Comparison of ENCODE assay signal across 8 mouse cellular contexts in genomic region chr2:125672957-125673631, GRCm38 (mm10). TPM values are rescaled to one million over a fixed set of nuclear protein-coding genes. Genes with fewer than 3 reads are reported as not detected.
DNase-seq lines count a peak whose midpoint lies in the region; ATAC-seq and TF ChIP-seq lines count a peak whose summit lies in the region.

Gene Eid1 (plus strand): TSS chr2:125673095.

- no peaks in the 10 kb centered on the region for H3K4me1 ChIP-seq in brown adipose tissue, adult 24 weeks (ENCODE audit: control insufficient read depth, insufficient read depth, insufficient read length, low read length)
- H3K4me1 ChIP-seq in forebrain, embryonic 10.5 days = peaks cover 20% of the 10 kb centered on the region
- peaks cover 5% of the 10 kb centered on the region in 2 experiments for H3K4me1 ChIP-seq in heart, embryonic 14.5 days (ENCODE audit: control insufficient read depth in 2 of 2, insufficient read depth in 2 of 2, low read length in 2 of 2)
- H3K4me1 ChIP-seq in liver, embryonic 14.5 days (replicated peaks; ENCODE audit: control insufficient read depth in 2 of 2, insufficient read depth in 2 of 2, low read length in 1 of 2) = peaks cover 2 to 8% of the 10 kb centered on the region in 2 experiments; a peak in 2 of 4 replicates
- peaks cover 5% of the 10 kb centered on the region; the same call in 1 of the 2 replicates for H3K4me1 ChIP-seq in neural tube, embryonic 11.5 days (ENCODE audit: control insufficient read depth, insufficient read depth, low read length)
- peaks cover 7% of the 10 kb centered on the region; the same call in 1 of the 2 replicates for H3K4me1 ChIP-seq in stomach, embryonic 16.5 days (ENCODE audit: control insufficient read depth, insufficient read depth, low read length)

- no peaks in the 10 kb centered on the region; the same call in 1 of the 2 replicates for H3K36me3 ChIP-seq in forebrain, embryonic 10.5 days (replicated peaks)
- H3K36me3 ChIP-seq in heart, embryonic 14.5 days (ENCODE audit: control insufficient read depth, insufficient read depth, low read length) = no peaks in the 10 kb centered on the region
- no peaks in the 10 kb centered on the region for H3K36me3 ChIP-seq in liver, embryonic 14.5 days (replicated peaks; ENCODE audit: control insufficient read depth, insufficient read depth, low read depth)
- no peaks in the 10 kb centered on the region for H3K36me3 ChIP-seq in neural tube, embryonic 11.5 days (ENCODE audit: control insufficient read depth, insufficient read depth, low read length)
- no peaks in the 10 kb centered on the region for H3K36me3 ChIP-seq in stomach, embryonic 16.5 days (ENCODE audit: control insufficient read depth, insufficient read depth, low read length)

- 0 out of 2 replicates have a peak within 1 kb of the TSS, but pooled peaks have one; percentile 25 for H3K27ac ChIP-seq in brown adipose tissue, adult 24 weeks (replicated peaks; ENCODE audit: low read depth, low read length)
- H3K27ac ChIP-seq in forebrain, embryonic 10.5 days = peak within 1 kb of the TSS; percentile 96
- peak within 1 kb of the TSS; percentile 83 to 88 for H3K27ac ChIP-seq in heart, embryonic 14.5 days (replicated peaks in 1 of 2; ENCODE audit: control insufficient read depth in 1 of 2, insufficient read depth in 1 of 2, low read depth in 2 of 2, low read length in 2 of 2)
- H3K27ac ChIP-seq in liver, embryonic 14.5 days = peak within 1 kb of the TSS; percentile 85
- peak within 1 kb of the TSS; percentile 88 for H3K27ac ChIP-seq in neural tube, embryonic 11.5 days (ENCODE audit: low read depth, low read length)
- H3K27ac ChIP-seq in stomach, embryonic 16.5 days (ENCODE audit: low read length) = peak within 1 kb of the TSS; percentile 80

- peak; percentile 91 for ATAC-seq in heart, embryonic 14.5 days (ENCODE audit: insufficient number of reproducible peaks, insufficient read depth, low FRiP score, low read depth)
- peak; percentile 90 for ATAC-seq in liver, embryonic 14.5 days (ENCODE audit: insufficient read depth)
- peak; percentile 86 for ATAC-seq in neural tube, embryonic 11.5 days (ENCODE audit: insufficient read depth, low FRiP score, low TSS enrichment)
- ATAC-seq in stomach, embryonic 16.5 days (ENCODE audit: insufficient read depth, low FRiP score) = peak; percentile 92

- no peaks in the 10 kb centered on the region for H3K27me3 ChIP-seq in forebrain, embryonic 10.5 days (ENCODE audit: poor library complexity, severe bottlenecking)
- H3K27me3 ChIP-seq in heart, embryonic 14.5 days (ENCODE audit: control insufficient read depth, insufficient read depth, low read length) = no peaks in the 10 kb centered on the region
- H3K27me3 ChIP-seq in liver, embryonic 14.5 days (ENCODE audit: control insufficient read depth, insufficient read depth, low read length) = no peaks in the 10 kb centered on the region
- no peaks in the 10 kb centered on the region for H3K27me3 ChIP-seq in neural tube, embryonic 11.5 days (ENCODE audit: control insufficient read depth, insufficient read depth, low read length)
- H3K27me3 ChIP-seq in stomach, embryonic 16.5 days (ENCODE audit: control insufficient read depth, insufficient read depth, low read length) = no peaks in the 10 kb centered on the region

- H3K9me3 ChIP-seq in forebrain, embryonic 10.5 days = no peaks in the 10 kb centered on the region
- H3K9me3 ChIP-seq in heart, embryonic 14.5 days (ENCODE audit: control insufficient read depth, low read length) = no peaks in the 10 kb centered on the region
- no peaks in the 10 kb centered on the region for H3K9me3 ChIP-seq in liver, embryonic 14.5 days (ENCODE audit: control insufficient read depth, low read length)
- H3K9me3 ChIP-seq in neural tube, embryonic 11.5 days (ENCODE audit: control insufficient read depth, low read length) = no peaks in the 10 kb centered on the region
- H3K9me3 ChIP-seq in stomach, embryonic 16.5 days (replicated peaks; ENCODE audit: control insufficient read depth, low read length) = no peaks in the 10 kb centered on the region

- WGBS in forebrain, embryonic 10.5 days = under 1% methylated on average over 79 of the region's 79 CpGs
- WGBS in heart, embryonic 14.5 days = under 1% methylated on average over 68 of the region's 79 CpGs
- under 1% methylated on average over 79 of the region's 79 CpGs for WGBS in liver, embryonic 14.5 days (ENCODE audit: insufficient replicate concordance)
- under 1% methylated on average over 54 of the region's 79 CpGs for WGBS in neural tube, embryonic 11.5 days
- WGBS in stomach, embryonic 16.5 days = under 1% methylated on average over 75 of the region's 79 CpGs

- peak within 1 kb of the TSS; percentile 99 for H3K4me3 ChIP-seq in brown adipose tissue, adult 24 weeks (ENCODE audit: insufficient read depth, low read depth, low read length)
- peak within 1 kb of the TSS; percentile 83 for H3K4me3 ChIP-seq in forebrain, embryonic 10.5 days
- H3K4me3 ChIP-seq in heart, embryonic 14.5 days (ENCODE audit: control insufficient read depth in 1 of 2, insufficient read depth in 1 of 2, low read depth in 1 of 2, low read length in 2 of 2) = peak within 1 kb of the TSS; percentile 57 to 71
- H3K4me3 ChIP-seq in liver, embryonic 14.5 days (ENCODE audit: insufficient read depth in 1 of 2, low read depth in 2 of 2, low read length in 2 of 2) = peak within 1 kb of the TSS; percentile 74 to 94
- peak within 1 kb of the TSS; percentile 82 for H3K4me3 ChIP-seq in neural tube, embryonic 11.5 days (ENCODE audit: low read depth, low read length)
- peak within 1 kb of the TSS; percentile 67 for H3K4me3 ChIP-seq in stomach, embryonic 16.5 days (replicated peaks; ENCODE audit: low read length)

- no peak; the same call in 1 of the 2 replicates for TF ChIP-seq EP300 in liver, embryonic 14.5 days (IDR thresholded peaks at IDR 0.05; ENCODE audit: low read depth)

- H3K4me2 ChIP-seq in heart, embryonic 14.5 days (ENCODE audit: low read length) = peak within 1 kb of the TSS; percentile 85
- H3K4me2 ChIP-seq in liver, embryonic 14.5 days (ENCODE audit: low read depth) = peak within 1 kb of the TSS; percentile 92
- H3K4me2 ChIP-seq in neural tube, embryonic 11.5 days (ENCODE audit: low read depth) = peak within 1 kb of the TSS; percentile 74
- peak within 1 kb of the TSS; percentile 79 for H3K4me2 ChIP-seq in stomach, embryonic 16.5 days (ENCODE audit: low read depth, low read length)

- peak; percentile 94 for DNase-seq in CD4-positive, CD25-positive, alpha-beta regulatory T cell, adult 2 months (ENCODE audit: low read depth, low spot score)
- DNase-seq in forebrain, embryonic 10.5 days (ENCODE audit: extremely low spot score, low spot score) = peak; percentile 80
- DNase-seq in kidney, postnatal 14 days = peak; percentile 90
- DNase-seq in liver, embryonic 14.5 days (ENCODE audit: low read depth in 3 of 3, low spot score in 3 of 3) = peak; percentile 51 to 61 (median 57)
- peak; percentile 89 for DNase-seq in neural tube, embryonic 11.5 days (ENCODE audit: low spot score)

- no peak for TF ChIP-seq CTCF in liver, embryonic 14.5 days (IDR thresholded peaks at IDR 0.05; ENCODE audit: low read depth)

- peak within 1 kb of the TSS; percentile 83 for H3K9ac ChIP-seq in heart, embryonic 14.5 days (ENCODE audit: low read length)
- H3K9ac ChIP-seq in liver, embryonic 14.5 days (replicated peaks) = peak within 1 kb of the TSS; percentile 89
- H3K9ac ChIP-seq in neural tube, embryonic 11.5 days (ENCODE audit: low read length) = peak within 1 kb of the TSS; percentile 94
- peak within 1 kb of the TSS; percentile 90 for H3K9ac ChIP-seq in stomach, embryonic 16.5 days (ENCODE audit: low read length)

RNA-seq across cellular contexts. Expression of gene Eid1, which starts in this region (rescaled TPM):
- 28.4 and 30.5 TPM in 2 replicates for polyA plus RNA-seq in brown adipose tissue, adult 24 weeks (2012; ENCODE audit: insufficient read depth, insufficient read length, missing spikeins)
- 123 and 126 TPM in 2 replicates for polyA plus RNA-seq in forebrain, embryonic 10.5 days (2016; fragmentation: Nextera tagmentation; extraction: Ambion mirVana)
- 192 and 208 TPM in 2 replicates for polyA plus RNA-seq in heart, embryonic 14.5 days (2014; fragmentation: Nextera tagmentation; extraction: Ambion mirVana)
- 14.4 and 25.9 TPM in 2 replicates for polyA plus RNA-seq in liver, embryonic 14.5 days (2012; rRNA removed)
- 45.7 and 48.1 TPM in 2 replicates for polyA plus RNA-seq in liver, embryonic 14.5 days (2014; fragmentation: Nextera tagmentation; extraction: Ambion mirVana)
- 271 and 289 TPM in 2 replicates for polyA plus RNA-seq in neural tube, embryonic 11.5 days (2014; fragmentation: Nextera tagmentation; extraction: Ambion mirVana)
- 97.0 and 111 TPM in 2 replicates for polyA plus RNA-seq in stomach, embryonic 16.5 days (2015; fragmentation: Nextera tagmentation; extraction: Ambion mirVana)

Comparison
In these comparisons a context has a peak if more than half of its experiments do, and no peak if none do; other contexts are left out.
1. Peak in every context shown above with its lines: DNase-seq, ATAC-seq, H3K4me3 ChIP-seq and H3K27ac ChIP-seq.
2. H3K27ac ChIP-seq: peak in every context shown above with its lines; median percentile 96 in forebrain, embryonic 10.5 days; 88 in neural tube, embryonic 11.5 days; 86 in heart, embryonic 14.5 days; 85 in liver, embryonic 14.5 days; 80 in stomach, embryonic 16.5 days; 25 in brown adipose tissue, adult 24 weeks.